Mouse (Mus musculus): ENCODE measurements around the gene Adamts12. TPM values are rescaled to one million over a fixed set of nuclear protein-coding genes. Genes with fewer than 3 reads are reported as not detected.

Gene Adamts12
- total RNA-seq, 2 experiments from 2014 or later = 0.05 TPM; not detected in 1

- no peak for ATAC-seq (replicated peaks; ENCODE audit: low FRiP score, low TSS enrichment, poor library complexity, severe bottlenecking)
Observed at GRCm38 (mm10) chr15:11067891-11068290, 3.3 kb downstream of the Adamts12 start.

DNA sequence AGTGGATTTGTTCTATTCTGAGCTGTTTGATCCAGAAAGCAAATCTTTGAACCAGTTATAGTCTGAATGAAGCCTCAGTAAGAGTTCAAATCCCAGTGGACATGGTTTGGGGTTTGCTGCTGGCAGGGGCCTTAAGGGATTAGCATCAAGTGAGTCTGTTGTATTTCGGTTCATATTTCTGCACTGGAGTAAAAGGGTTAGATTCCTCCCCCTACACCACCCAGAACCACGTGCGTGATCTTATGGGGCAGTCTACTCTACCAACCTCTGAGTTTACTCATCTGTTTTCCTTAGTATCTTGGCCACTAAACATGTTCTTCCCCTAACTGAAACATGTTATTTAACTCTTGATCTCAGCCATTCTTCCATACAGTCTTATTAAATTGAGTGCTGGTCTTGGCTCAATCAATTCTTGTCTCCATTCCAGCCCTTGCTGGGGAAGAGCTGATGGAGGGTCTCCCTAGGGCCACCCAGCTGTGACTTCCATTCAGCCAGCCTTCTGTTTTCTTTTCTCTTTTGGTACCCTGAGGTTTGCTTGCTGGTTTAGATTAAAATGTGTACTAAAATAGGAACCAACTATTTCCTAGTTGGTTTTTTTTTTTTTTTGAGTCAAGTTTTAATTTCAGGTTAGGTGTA lies 11.3 kb downstream of the Adamts12 start:
- ATAC-seq (replicated peaks; ENCODE audit: low FRiP score, low TSS enrichment, poor library complexity, severe bottlenecking) = no peak

DNA sequence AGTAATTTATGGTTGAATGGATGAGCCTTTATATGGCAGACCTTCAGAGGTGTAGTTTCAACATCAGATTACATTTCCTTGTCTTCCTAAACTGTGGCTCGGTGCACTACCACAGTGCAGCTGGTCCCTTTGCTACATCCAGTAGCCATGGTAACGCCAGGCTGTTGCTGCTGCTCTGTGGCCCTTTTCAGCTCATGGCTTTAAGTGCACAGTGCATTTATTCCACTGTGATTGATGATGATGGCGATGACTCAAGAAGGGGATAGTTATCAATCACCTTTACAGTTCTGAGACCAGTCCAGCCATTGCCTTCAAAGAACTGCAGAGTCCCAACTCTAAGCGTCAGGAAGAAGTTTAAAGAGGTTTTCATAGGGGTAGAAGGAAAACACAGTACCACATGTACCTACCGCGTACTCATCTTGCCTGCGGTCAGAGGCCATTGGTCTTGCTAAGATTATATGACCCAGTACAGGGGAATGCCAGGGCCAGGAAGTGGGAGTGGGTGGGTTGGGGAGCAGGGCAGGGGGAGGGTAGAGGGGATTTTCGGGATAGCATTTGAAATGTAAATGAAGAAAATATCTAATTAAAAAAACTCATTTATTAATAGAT lies 18.5 kb downstream of the Adamts12 start:
- ATAC-seq (replicated peaks; ENCODE audit: low FRiP score, low TSS enrichment, poor library complexity, severe bottlenecking) = no peak

DNA sequence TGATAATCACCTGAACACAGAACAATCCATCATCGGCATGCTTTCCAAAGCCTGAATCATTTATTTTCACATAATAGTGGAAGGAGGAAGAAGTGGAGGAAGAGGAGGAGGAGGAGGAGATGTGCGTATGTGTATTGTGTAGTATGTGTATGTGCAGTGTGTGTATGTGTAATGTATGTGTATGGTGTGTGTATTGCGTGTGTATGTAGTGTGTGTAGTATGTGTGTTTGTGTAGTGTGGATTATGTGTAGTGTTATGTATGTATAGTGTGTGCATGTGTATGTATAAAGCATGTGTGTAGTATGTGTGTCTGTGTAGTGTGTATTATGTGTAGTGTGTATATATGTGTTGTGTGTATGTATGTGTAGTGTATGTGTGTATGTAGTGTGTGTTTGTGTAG lies 19.1 kb downstream of the Adamts12 start:
- no peak for ATAC-seq (replicated peaks; ENCODE audit: low FRiP score, low TSS enrichment, poor library complexity, severe bottlenecking)

- no peak for ATAC-seq (replicated peaks; ENCODE audit: low FRiP score, low TSS enrichment, poor library complexity, severe bottlenecking)
Observed at GRCm38 (mm10) chr15:11084241-11084992, 19.8 kb downstream of the Adamts12 start.

GRCm38 (mm10) chr15:11084993-11085365 lies 20.4 kb downstream of the Adamts12 start:
- no peak for ATAC-seq (replicated peaks; ENCODE audit: low FRiP score, low TSS enrichment, poor library complexity, severe bottlenecking)

GRCm38 (mm10) chr15:11089494-11089893 lies 24.9 kb downstream of the Adamts12 start:
- ATAC-seq (replicated peaks; ENCODE audit: low FRiP score, low TSS enrichment, poor library complexity, severe bottlenecking) = no peak

GRCm38 (mm10) chr15:11095566-11095965 lies 31.0 kb downstream of the Adamts12 start:
- ATAC-seq (replicated peaks; ENCODE audit: low FRiP score, low TSS enrichment, poor library complexity, severe bottlenecking) = no peak

DNA sequence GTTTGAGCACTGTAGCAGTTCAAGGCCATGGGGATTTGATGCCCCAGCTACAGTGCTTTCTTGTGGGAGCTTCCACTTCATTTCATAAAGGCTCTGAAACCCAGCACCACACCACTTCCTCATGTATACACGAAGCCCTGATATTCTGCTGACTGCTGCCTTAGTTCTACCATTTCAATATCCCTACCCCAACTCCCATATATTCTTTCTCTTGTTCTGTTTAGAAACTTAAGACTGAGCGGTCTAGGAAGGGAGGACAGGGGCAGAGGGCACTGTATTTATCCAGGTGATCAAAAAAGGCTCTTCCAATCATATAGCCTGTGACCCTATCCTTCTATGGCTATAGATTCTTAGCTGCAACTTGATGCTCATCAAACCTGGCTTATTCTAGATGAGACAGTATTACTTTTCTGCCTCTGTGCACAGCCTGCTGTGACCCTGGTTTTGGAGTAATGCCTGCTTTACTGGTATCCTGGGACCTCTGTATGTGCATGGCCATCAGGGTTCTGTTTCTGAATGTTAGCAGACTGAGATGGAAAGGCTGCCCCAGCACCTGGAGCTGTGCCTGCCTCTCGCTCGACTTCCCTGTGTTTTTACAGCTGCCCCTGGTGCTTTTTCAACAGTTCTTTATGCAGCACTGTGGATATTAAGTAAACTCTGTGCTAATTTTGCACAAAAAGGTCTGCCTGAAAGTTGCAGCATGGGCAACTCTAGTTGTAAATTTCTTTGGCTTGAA lies 33.5 kb downstream of the Adamts12 start:
- ATAC-seq (replicated peaks; ENCODE audit: low FRiP score, low TSS enrichment, poor library complexity, severe bottlenecking) = no peak

DNA sequence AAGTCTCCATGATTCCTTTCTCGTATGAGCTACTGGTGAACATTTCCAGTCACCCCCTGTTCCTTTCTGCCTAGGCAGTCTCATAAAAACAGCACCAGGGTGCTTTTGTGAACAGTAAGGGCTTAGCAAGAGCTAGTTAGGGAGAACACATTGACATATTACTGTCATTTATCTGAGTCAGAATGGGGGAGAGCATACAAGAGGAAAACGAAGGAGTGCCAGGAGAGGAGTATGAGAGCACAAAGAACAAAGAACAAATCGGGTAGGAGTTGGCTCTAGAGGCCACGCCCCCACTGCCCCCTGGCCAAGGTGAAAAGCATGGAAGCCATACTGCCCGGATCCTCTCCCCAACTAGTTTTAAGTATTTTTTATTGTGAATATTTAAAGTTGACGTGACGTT lies 34.4 kb downstream of the Adamts12 start:
- no peak for ATAC-seq (replicated peaks; ENCODE audit: low FRiP score, low TSS enrichment, poor library complexity, severe bottlenecking)

DNA sequence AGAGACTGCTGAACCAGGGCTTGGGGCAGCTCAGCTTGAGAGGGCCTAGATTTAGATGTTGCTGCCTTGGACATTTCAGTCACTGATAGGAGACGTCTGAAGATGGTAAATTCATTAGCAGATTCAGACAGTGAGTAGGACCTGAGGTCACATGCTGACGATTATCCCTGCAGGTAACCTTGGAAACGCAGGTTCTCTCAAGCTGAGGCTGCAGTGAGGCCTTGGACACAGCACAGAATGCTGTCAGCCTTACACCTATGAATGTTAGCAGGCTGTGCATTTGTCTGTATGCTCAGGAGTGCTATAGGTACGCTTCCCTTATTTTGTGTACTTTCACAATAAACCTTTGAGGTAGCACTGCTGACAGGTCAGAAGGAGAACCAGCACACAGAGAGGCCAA lies 36.3 kb downstream of the Adamts12 start:
- ATAC-seq (replicated peaks; ENCODE audit: low FRiP score, low TSS enrichment, poor library complexity, severe bottlenecking) = no peak

GRCm38 (mm10) chr15:11105101-11105500 lies 40.5 kb downstream of the Adamts12 start:
- ATAC-seq (replicated peaks; ENCODE audit: low FRiP score, low TSS enrichment, poor library complexity, severe bottlenecking) = no peak

GRCm38 (mm10) chr15:11107376-11107775 lies 42.8 kb downstream of the Adamts12 start:
- no peak for ATAC-seq (replicated peaks; ENCODE audit: low FRiP score, low TSS enrichment, poor library complexity, severe bottlenecking)

DNA sequence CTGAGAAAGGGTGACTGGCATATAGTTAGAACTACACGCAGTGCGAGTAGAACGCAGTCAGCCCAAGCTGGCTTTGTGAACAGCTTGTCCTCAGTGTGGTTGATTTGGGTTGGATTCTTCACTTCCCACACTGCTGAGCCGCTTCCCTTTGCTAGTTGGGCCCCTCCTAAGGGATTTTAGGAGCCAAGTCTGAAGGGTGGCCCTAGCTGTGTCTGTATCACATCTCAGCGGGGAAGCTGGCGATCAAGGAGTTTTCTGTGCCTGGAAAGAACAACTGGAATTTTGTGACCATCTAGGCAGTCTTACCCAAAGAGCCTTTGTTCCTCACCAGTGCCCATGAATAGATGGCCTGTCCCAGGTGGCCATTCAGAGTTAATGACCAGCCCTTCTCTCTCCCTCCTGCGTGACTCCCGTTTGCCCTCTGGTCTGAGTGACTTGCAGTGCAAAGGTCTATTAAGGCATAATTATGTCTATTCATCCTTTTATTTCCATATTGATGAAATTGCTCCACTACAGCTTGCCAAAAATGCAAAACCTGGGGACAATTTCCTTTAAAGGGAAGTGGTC lies 50.1 kb downstream of the Adamts12 start:
- ATAC-seq (replicated peaks; ENCODE audit: low FRiP score, low TSS enrichment, poor library complexity, severe bottlenecking) = no peak

DNA sequence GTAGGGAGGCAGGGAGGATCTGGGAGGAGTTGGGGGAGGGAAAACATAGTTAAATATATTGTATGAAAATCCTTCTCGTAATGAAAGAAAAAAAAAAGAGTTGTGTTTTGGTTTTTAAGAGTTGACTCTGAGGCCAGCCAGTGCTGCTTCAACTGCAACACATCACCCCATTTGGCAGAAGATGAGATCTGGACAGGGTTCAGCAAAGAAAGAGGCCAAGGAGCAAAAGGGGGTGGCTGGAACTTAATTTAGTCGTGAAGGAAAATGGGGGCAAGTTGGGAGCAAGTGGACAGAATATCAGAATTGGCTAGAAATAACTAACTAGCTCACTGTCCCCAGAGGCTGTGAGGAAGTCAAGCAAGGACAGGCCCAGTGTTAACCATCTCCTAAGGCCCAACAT lies 51.7 kb downstream of the Adamts12 start:
- no peak for ATAC-seq (replicated peaks; ENCODE audit: low FRiP score, low TSS enrichment, poor library complexity, severe bottlenecking)

DNA sequence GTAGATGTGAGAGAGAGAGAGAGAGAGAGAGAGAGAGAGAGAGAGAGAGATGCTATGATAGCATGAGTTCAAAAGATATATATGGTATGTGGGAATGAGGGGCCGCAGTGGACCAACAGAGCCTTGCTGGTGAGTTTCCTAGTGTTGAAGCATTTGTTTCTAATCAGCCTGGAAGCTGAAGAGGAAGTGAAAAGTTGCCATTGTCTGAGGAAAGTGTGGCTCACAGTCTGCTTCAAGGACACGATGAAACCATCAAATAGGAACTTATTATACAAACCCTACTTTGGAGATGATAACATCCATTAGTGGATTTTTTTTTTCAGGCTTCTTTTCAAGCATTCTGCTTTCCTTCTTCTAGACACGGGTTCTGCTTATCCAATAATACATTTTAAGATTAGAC lies 52.3 kb downstream of the Adamts12 start:
- no peak for ATAC-seq (replicated peaks; ENCODE audit: low FRiP score, low TSS enrichment, poor library complexity, severe bottlenecking)

DNA sequence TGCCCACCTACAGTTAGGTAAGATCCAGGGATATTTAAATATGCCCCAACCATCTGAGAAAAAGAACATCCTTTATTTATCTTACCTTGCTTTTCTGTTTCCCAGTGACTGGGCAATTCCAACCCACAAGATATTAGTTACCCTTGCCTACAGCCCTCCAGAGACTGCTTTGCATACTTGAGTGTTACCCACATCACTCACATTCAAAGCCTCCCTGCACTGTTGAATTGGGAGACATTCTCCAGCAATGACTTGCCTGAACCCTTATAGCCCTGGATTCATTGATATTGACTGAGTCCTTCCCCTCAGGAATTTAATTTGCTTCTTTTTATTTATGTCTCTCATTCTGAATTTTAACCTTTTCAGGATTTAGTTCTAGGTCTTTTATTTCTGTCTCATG lies 53.8 kb downstream of the Adamts12 start:
- no peak for ATAC-seq (replicated peaks; ENCODE audit: low FRiP score, low TSS enrichment, poor library complexity, severe bottlenecking)

GRCm38 (mm10) chr15:11121721-11122120 lies 57.1 kb downstream of the Adamts12 start:
- ATAC-seq (replicated peaks; ENCODE audit: low FRiP score, low TSS enrichment, poor library complexity, severe bottlenecking) = no peak

GRCm38 (mm10) chr15:11125361-11125760 lies 60.8 kb downstream of the Adamts12 start:
- ATAC-seq (replicated peaks; ENCODE audit: low FRiP score, low TSS enrichment, poor library complexity, severe bottlenecking) = no peak

GRCm38 (mm10) chr15:11128457-11128856 lies 63.9 kb downstream of the Adamts12 start:
- no peak for ATAC-seq (replicated peaks; ENCODE audit: low FRiP score, low TSS enrichment, poor library complexity, severe bottlenecking)

All from megakaryocyte-erythroid progenitor cell, adult 5-6 weeks (primary cell).